Mouse (Mus musculus) heart, embryonic 14.5 days (tissue): ENCODE measurements at regions not wholly inside any gene's neighbourhood (a gene's known extent, or its start where the extent isn't known, plus 50 kb on each side); places are given as distances from the start of the nearest gene placed in this dataset.
"Not testable (repeated sequence)": the region's sequence is repeated elsewhere in the genome, so short reads cannot be mapped to it uniquely, and the experiment has no call there.

ENCODE experiments used
- ATAC-seq: fragments of 200-750 bp; cut with Nextera tagmentation; 2 replicates; pipeline ENCODE4 v1.8.0; 2017; ENCODE audit warnings: low read depth, moderate TSS enrichment; ENCODE audit not compliant: insufficient number of reproducible peaks, insufficient read depth, low FRiP score
- H3K27ac ChIP-seq, 2 experiments: fragments of 200-500 bp in 1 of 2; fragments of 300-500 bp in 1 of 2; sonication (generic) in 1 of 2; replicated peaks in 1 of 2; 2 replicates each; pipeline ENCODE4 v1.5.1; 2012 to 2014; ENCODE audit warnings: low read depth in 2 of 2, low read length in 2 of 2, control low read depth in 1 of 2, mild to moderate bottlenecking in 1 of 2, mixed read lengths in 1 of 2; ENCODE audit not compliant: control insufficient read depth in 1 of 2, insufficient read depth in 1 of 2
- H3K27me3 ChIP-seq: fragments of 300-500 bp; sonication (generic); 2 replicates; pipeline ENCODE4 v1.6.1; 2014; ENCODE audit warnings: mild to moderate bottlenecking, low read length, control low read depth; ENCODE audit not compliant: control insufficient read depth, insufficient read depth
- H3K36me3 ChIP-seq: fragments of 300-500 bp; sonication (generic); 2 replicates; pipeline ENCODE4 v1.6.1; 2014; ENCODE audit warnings: mild to moderate bottlenecking, control low read depth, low read length, mixed read lengths; ENCODE audit not compliant: control insufficient read depth, insufficient read depth
- H3K4me1 ChIP-seq, 2 experiments: fragments of 200-500 bp in 1 of 2; fragments of 300-500 bp in 1 of 2; sonication (generic) in 1 of 2; 2 replicates each; pipeline ENCODE4 v1.6.1; 2012 to 2014; ENCODE audit warnings: low read length in 2 of 2, control low read depth in 1 of 2, mixed read lengths in 1 of 2; ENCODE audit not compliant: control insufficient read depth in 2 of 2, insufficient read depth in 2 of 2
- H3K4me2 ChIP-seq: fragments of 300-500 bp; sonication (generic); 2 replicates; pipeline ENCODE4 v1.6.1; 2014; ENCODE audit warnings: mild to moderate bottlenecking, low read length
- H3K4me3 ChIP-seq, 2 experiments: fragments of 200-500 bp in 1 of 2; fragments of 300-500 bp in 1 of 2; sonication (generic) in 1 of 2; 2 replicates each; pipeline ENCODE4 v1.5.1; 2012 to 2014; ENCODE audit warnings: low read length in 2 of 2, mild to moderate bottlenecking in 2 of 2, control low read depth in 1 of 2, low read depth in 1 of 2, moderate library complexity in 1 of 2; ENCODE audit not compliant: control insufficient read depth in 1 of 2, insufficient read depth in 1 of 2
- H3K9ac ChIP-seq: fragments of 300-500 bp; sonication (generic); 2 replicates; pipeline ENCODE4 v1.6.1; 2014; ENCODE audit warnings: mild to moderate bottlenecking, low read length
- H3K9me3 ChIP-seq: fragments of 300-500 bp; sonication (generic); 2 replicates; pipeline ENCODE4 v1.6.1; 2016; ENCODE audit warnings: low read length, control low read depth; ENCODE audit not compliant: control insufficient read depth
- WGBS: fragments of 180-500 bp; shearing (Covaris S2); extraction: QIAGEN DNeasy Blood & Tissue Kit; methylation state at CpG from one replicate; pipeline ENCODE4 v1.1.7; 2014; 5-methylcytosine and 5-hydroxymethylcytosine counted together

DNA sequence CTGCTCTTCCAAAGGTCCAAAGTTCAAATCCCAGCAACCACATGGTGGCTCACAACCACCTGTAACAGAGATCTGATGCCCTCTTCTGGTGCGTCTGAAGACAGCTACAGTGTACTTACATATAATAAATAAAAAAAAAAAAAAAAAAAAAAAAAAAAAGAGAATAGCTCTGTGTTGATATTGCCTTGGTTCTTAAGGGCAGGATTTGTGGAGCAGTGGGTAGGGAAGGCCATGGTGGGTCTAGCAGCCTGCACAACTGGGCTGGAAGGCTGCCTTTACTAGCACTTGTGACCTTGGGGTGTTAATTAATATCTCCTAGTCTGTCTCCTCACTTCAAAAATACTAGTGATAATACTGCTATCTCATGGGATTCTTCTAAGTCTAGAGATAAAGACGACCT lies 147.7 kb downstream of the Phlda1 start:
- H3K4me3 ChIP-seq, H3K27ac ChIP-seq, H3K36me3 ChIP-seq, H3K9ac ChIP-seq, ATAC-seq, H3K9me3 ChIP-seq, H3K4me2 ChIP-seq, H3K27me3 ChIP-seq, H3K4me1 ChIP-seq: not testable (repeated sequence)
- WGBS: 29% methylated on average over 1 of the region's 2 CpGs

DNA sequence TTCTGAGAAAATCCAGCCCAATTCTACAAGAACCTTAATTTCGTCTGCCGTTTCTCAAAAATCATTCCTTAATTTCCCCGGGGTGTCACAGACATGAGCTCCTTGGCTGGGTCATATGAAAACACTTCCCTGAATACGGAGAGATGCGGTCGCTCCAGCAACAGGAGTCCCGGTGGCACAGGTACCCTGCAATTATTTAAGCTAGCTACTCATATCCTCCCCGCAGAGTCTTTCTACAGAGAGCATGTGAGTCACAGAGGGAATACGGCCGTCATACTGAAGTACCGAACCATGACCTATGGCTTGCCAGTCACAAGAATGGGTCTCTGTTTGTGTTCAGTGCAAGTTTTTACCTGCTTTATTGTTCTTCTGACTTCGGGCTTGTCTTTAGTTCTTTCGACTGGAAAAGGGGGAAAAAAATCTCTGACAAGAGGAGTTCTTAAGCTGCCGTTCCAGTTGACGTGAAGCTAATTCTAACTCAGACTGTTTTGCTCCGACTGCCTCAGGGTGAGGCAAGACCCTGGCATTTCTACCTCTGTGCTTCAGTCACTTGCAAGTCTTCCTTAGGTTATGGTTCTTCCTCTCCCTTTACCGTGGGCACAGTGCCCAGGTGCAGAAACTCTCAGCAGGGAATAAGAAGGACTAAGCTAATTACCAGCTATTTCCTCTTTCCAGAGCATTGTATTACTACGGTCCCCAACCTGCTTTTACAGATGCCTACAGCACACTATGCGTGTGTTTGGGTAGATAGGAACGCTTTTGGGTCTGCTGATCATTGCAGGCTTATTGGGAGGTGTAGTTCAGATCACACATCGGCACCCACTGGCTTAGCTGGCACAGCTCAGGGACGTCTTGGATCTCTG lies 148.5 kb downstream of the Phlda1 start:
- Histone ChIP-seq H3K9me3 (no peaks in the 10 kb centered on the region), H3K4me3 (no peak overlapping the region), H3K4me1 (no peaks in the 10 kb centered on the region), H3K36me3 (no peaks in the 10 kb centered on the region), H3K4me2 (no peak overlapping the region), H3K27me3 (no peaks in the 10 kb centered on the region), H3K27ac (no peak overlapping the region), H3K9ac (no peak overlapping the region)
- ATAC-seq: no peak
- WGBS: 83% methylated on average over 22 of the region's 22 CpGs

DNA sequence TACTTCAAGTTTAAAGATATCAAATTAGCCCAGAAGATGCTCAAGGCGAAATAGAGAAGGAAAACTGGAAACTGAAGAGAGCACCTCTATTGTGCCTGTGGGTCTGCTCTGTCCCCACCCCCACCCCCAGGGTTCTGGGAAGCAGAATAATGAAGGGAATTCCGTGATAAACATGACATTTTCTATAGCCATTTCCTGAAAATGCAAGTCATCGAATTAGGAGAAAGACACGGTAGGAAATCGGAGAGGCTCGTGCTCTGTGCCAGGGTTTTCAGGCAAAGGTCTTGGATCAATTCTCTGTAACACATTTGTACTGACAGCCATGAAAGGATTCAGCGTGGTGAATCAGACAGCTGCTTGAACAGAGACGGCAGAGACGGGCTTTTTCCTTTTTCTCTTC lies 152.7 kb downstream of the Phlda1 start:
- ATAC-seq: no peak

DNA sequence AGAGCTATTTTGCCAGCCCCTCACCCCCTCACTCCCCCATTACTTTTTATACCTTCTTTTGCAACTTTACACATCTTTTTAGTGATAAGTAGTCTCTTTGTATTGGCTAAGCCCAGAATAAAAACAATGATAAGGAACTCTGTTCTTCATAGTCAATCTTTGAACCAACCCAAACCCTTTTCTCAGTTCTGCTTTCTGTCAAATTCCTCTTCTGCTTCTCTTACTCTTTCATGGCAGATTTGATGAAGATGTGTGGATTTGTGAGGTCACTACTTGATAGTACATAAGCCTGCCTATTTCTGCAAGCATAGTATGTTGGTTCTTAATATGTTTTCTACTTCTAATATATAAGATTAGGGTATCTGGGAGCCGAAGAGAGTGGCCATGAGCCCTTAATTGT lies 156.6 kb downstream of the Phlda1 start:
- Histone ChIP-seq H3K4me2 (no peak overlapping the region), H3K36me3 (no peaks in the 10 kb centered on the region), H3K27ac (no peak overlapping the region), H3K9ac (no peak overlapping the region), H3K4me1 (peaks cover 0 to 6% of the 10 kb centered on the region in 2 experiments; a peak in 3 of 4 replicates), H3K9me3 (no peaks in the 10 kb centered on the region), H3K27me3 (no peaks in the 10 kb centered on the region; the same call in 1 of the 2 replicates), H3K4me3 (no peak overlapping the region)
- no peak for ATAC-seq
- WGBS: 71% methylated on average over 1 of the region's 1 CpGs

More for the DNA sequence above, 152.7 kb downstream of the Phlda1 start:
- H3K4me2 ChIP-seq: no peak overlapping the region
- no peaks in the 10 kb centered on the region for H3K9me3 ChIP-seq
- H3K36me3 ChIP-seq: no peaks in the 10 kb centered on the region
- H3K9ac ChIP-seq: no peak overlapping the region
- no peaks in the 10 kb centered on the region for H3K4me1 ChIP-seq
- WGBS: 51% methylated on average over 9 of the region's 9 CpGs
- H3K27ac ChIP-seq: no peak overlapping the region
- no peak overlapping the region for H3K4me3 ChIP-seq
- H3K27me3 ChIP-seq: no peaks in the 10 kb centered on the region

DNA sequence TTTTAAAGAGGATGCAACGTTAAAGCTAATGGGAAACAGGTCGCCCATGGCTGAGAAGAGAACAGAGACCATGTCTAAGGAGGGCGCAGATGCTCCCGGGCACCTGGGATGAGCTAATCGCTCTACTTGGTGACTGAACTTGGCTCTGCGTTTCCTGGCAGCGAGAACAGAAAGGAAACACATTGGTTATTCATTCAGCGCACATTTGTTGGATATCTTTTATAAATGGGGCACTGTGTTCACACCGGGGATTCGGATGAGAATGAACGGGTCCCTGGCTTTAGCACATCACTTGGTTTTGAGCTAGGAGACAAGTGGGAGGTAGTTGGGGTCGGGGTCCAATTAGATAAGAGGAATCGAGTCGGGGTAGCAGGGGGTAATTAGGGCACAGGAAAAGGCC lies 159.7 kb downstream of the Phlda1 start:
- peaks cover 3 to 6% of the 10 kb centered on the region in 2 experiments; a peak in 3 of 4 replicates for H3K4me1 ChIP-seq
- no peaks in the 10 kb centered on the region; the same call in 1 of the 2 replicates for H3K27me3 ChIP-seq
- H3K9ac ChIP-seq: no peak overlapping the region
- 75% methylated on average over 14 of the region's 14 CpGs for WGBS
- H3K4me2 ChIP-seq: no peak overlapping the region
- no peak for ATAC-seq
- no peaks in the 10 kb centered on the region for H3K9me3 ChIP-seq
- no peak overlapping the region for H3K4me3 ChIP-seq
- H3K27ac ChIP-seq: no peak overlapping the region
- no peaks in the 10 kb centered on the region for H3K36me3 ChIP-seq

DNA sequence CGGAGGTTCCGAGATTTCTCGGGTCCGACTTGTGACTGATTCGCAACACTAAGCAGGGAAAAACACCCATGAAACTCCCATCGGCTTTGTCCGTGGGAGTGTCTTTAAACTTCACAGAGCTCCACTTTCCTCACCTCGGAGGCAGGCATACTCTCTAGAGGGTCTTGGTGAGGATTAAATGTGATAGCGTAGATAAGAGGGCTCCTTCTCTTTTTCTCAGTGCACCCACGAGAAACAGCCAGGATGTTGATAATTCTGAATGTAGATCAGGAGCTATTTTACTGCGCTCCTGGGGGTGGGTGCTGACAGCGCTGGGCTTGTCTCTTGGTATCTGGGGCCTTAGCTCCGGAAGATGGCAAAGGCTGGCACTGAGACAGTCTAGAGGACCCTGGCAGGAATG lies 160.9 kb downstream of the Phlda1 start:
- no peak overlapping the region for H3K4me3 ChIP-seq
- ATAC-seq: no peak
- no peaks in the 10 kb centered on the region; the same call in 1 of the 2 replicates for H3K27me3 ChIP-seq
- peaks cover 3 to 6% of the 10 kb centered on the region in 2 experiments; a peak in 3 of 4 replicates for H3K4me1 ChIP-seq
- no peaks in the 10 kb centered on the region for H3K36me3 ChIP-seq
- no peak overlapping the region for H3K27ac ChIP-seq
- H3K9me3 ChIP-seq: no peaks in the 10 kb centered on the region
- peak overlapping the region; percentile 41; the same call in 1 of the 2 replicates for H3K9ac ChIP-seq
- peak overlapping the region; percentile 46 for H3K4me2 ChIP-seq
- WGBS: 43% methylated on average over 13 of the region's 13 CpGs

DNA sequence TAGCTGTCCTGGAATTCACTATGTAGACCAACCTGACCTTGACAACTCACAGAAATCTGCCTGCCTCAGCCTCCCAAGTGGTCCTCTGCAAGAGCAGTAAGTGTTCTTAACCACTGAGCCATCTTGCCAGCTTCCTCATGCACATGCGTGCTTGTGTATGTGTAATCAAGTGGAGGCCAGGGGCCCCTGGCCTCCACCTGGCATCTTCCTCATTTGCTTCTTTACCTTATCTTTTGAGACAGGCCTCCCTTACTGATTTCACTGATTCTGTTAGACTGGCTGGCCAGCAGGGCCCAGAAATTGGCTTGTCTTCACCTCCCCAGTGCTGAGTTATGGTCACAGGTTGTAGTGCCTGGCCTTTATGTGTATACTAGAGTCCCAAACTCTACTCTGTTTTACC lies 162.6 kb downstream of the Phlda1 start:
- Histone ChIP-seq H3K36me3 (no peaks in the 10 kb centered on the region), H3K4me2 (no peak overlapping the region), H3K9ac (no peak overlapping the region), H3K4me1 (peaks cover 8 to 16% of the 10 kb centered on the region in 2 experiments; a peak in 3 of 4 replicates), H3K4me3 (no peak overlapping the region), H3K9me3 (no peaks in the 10 kb centered on the region), H3K27me3 (no peaks in the 10 kb centered on the region; the same call in 1 of the 2 replicates), H3K27ac (no peak overlapping the region)
- 84% methylated on average over 1 of the region's 1 CpGs for WGBS
- ATAC-seq: no peak
